27 mouse cellular contexts compared by ENCODE assay signal in genomic region chr8:94530643-94531042, GRCm38 (mm10). TPM values are rescaled to one million over a fixed set of nuclear protein-coding genes. Genes with fewer than 3 reads are reported as not detected.
DNase-seq lines count a peak whose midpoint lies in the region; ATAC-seq and TF ChIP-seq lines count a peak whose summit lies in the region.
"Had no signal": no experiment of that assay in that cellular context is flagged by ENCODE, and none has a peak within 500 bp of the region (broad histone marks: within the 10 kb centered on the region; RNA-seq: fewer than 3 reads in every experiment).

No protein-coding gene starts in this region.

- no peak overlapping the region for H3K4me2 ChIP-seq in lung, postnatal 0 days (replicated peaks; ENCODE audit: low read depth, low read length)
- no peak overlapping the region for H3K4me2 ChIP-seq in kidney, embryonic 15.5 days
- H3K4me2 ChIP-seq: heart, embryonic 13.5 days; hindbrain, embryonic 15.5 days had no signal

- no peaks in the 10 kb centered on the region for H3K36me3 ChIP-seq in lung, postnatal 0 days (ENCODE audit: insufficient read depth, low read length)
- H3K36me3 ChIP-seq in kidney, embryonic 15.5 days = no peaks in the 10 kb centered on the region
- H3K36me3 ChIP-seq: forebrain, embryonic 10.5 days; heart, embryonic 10.5 days; heart, embryonic 13.5 days; hindbrain, embryonic 15.5 days had no signal

- peak; percentile 21 for DNase-seq in lung, postnatal 0 days (ENCODE audit: low spot score)
- DNase-seq in lung, postnatal 25 days (ENCODE audit: low spot score) = no peak
- DNase-seq in gastrocnemius, postnatal 10 days = no peak
- DNase-seq in kidney, postnatal 25 days = no peak
- DNase-seq: adrenal gland, postnatal 10 days; adrenal gland, postnatal 36 days; cerebellum, adult 11 months; cerebellum, adult 2 months; cerebellum, adult 9-11 months; cerebellum, postnatal 36 days; forebrain, postnatal 0 days; gastrocnemius, adult 2 months; gastrocnemius, postnatal 25 days; heart, adult 2 months; heart, postnatal 14 days; heart, postnatal 4 days had no signal

- WGBS in lung, postnatal 0 days = 62% methylated on average over 4 of the region's 4 CpGs
- WGBS in bone marrow, adult 2 months = 34% methylated on average over 4 of the region's 4 CpGs
- WGBS in kidney, embryonic 15.5 days = 87% methylated on average over 4 of the region's 4 CpGs

- no peak overlapping the region for H3K9ac ChIP-seq in lung, postnatal 0 days (replicated peaks; ENCODE audit: low read depth)
- H3K9ac ChIP-seq in kidney, embryonic 15.5 days = no peak overlapping the region
- H3K9ac ChIP-seq: forebrain, postnatal 0 days; heart, embryonic 13.5 days; hindbrain, embryonic 15.5 days had no signal

- no peaks in the 10 kb centered on the region for H3K27me3 ChIP-seq in lung, postnatal 0 days (replicated peaks; ENCODE audit: insufficient read depth, low read length)
- H3K27me3 ChIP-seq in kidney, embryonic 15.5 days = peaks cover 38% of the 10 kb centered on the region

- TF ChIP-seq CTCF in lung, postnatal 0 days (IDR thresholded peaks at IDR 0.05) = no peak
- no peak for TF ChIP-seq CTCF in bone marrow, adult 2 months (IDR thresholded peaks at IDR 0.05; ENCODE audit: control insufficient read depth, insufficient read depth, low read length)

- TF ChIP-seq POLR2A in bone marrow, adult 2 months (IDR thresholded peaks at IDR 0.05; ENCODE audit: borderline replicate concordance, control insufficient read depth, low read depth, low read length) = no peak

- H3K4me1 ChIP-seq in lung, postnatal 0 days (ENCODE audit: insufficient read depth, low read depth, low read length) = no peaks in the 10 kb centered on the region
- peaks cover 4% of the 10 kb centered on the region; the same call in 1 of the 2 replicates for H3K4me1 ChIP-seq in bone marrow, adult 2 months (ENCODE audit: control insufficient read depth, insufficient read depth, low read length)
- H3K4me1 ChIP-seq in kidney, embryonic 15.5 days = peaks cover 32% of the 10 kb centered on the region

- ATAC-seq in lung, postnatal 0 days = no peak
- peak; percentile 58 for ATAC-seq in megakaryocyte, adult 5-6 weeks (ENCODE audit: poor library complexity, severe bottlenecking)
- no peak for ATAC-seq in kidney, embryonic 15.5 days (replicated peaks; ENCODE audit: low FRiP score)
- ATAC-seq in monocyte, adult 5-6 weeks (replicated peaks; ENCODE audit: insufficient number of reproducible peaks, low FRiP score, low TSS enrichment, poor library complexity, severe bottlenecking) = no peak
- ATAC-seq: activated CD4-positive, CD25-positive, alpha-beta regulatory T cell, adult 4 months; CD4-positive, CD25-positive, alpha-beta regulatory T cell, adult 4 months; forebrain, embryonic 14.5 days; forebrain, postnatal 0 days had no signal

- H3K27ac ChIP-seq in lung, postnatal 0 days (ENCODE audit: low read length) = no peak overlapping the region
- H3K27ac ChIP-seq in bone marrow, adult 2 months (ENCODE audit: control insufficient read depth, insufficient read depth, low read depth, low read length, poor library complexity) = peak overlapping the region; percentile 65; the same call in 1 of the 2 replicates
- no peak overlapping the region for H3K27ac ChIP-seq in kidney, embryonic 15.5 days
- H3K27ac ChIP-seq: forebrain, embryonic 10.5 days; gastrocnemius, adult 2 months; heart, adult 2 months; heart, embryonic 10.5 days; heart, embryonic 13.5 days; hindbrain, embryonic 15.5 days had no signal

- TF ChIP-seq EP300 in lung, postnatal 0 days (IDR thresholded peaks at IDR 0.05) = no peak

- H3K4me3 ChIP-seq in lung, postnatal 0 days (ENCODE audit: low read depth, low read length) = no peak overlapping the region
- no peak overlapping the region for H3K4me3 ChIP-seq in bone marrow, adult 2 months (replicated peaks; ENCODE audit: control insufficient read depth, low read depth, low read length)
- H3K4me3 ChIP-seq in kidney, embryonic 15.5 days (replicated peaks) = no peak overlapping the region
- H3K4me3 ChIP-seq: forebrain, embryonic 10.5 days; gastrocnemius, adult 2 months; heart, adult 2 months; heart, embryonic 10.5 days; heart, embryonic 13.5 days; hindbrain, embryonic 15.5 days had no signal

- H3K9me3 ChIP-seq in lung, postnatal 0 days (ENCODE audit: low read length) = no peaks in the 10 kb centered on the region
- H3K9me3 ChIP-seq in kidney, embryonic 15.5 days (replicated peaks) = no peaks in the 10 kb centered on the region
- H3K9me3 ChIP-seq: forebrain, embryonic 10.5 days; heart, embryonic 10.5 days; heart, embryonic 13.5 days; hindbrain, embryonic 15.5 days had no signal

RNA-seq across cellular contexts. Expression of gene Cpne2, which starts 2.1 kb away (rescaled TPM):
- 8.6 and 9.2 TPM in 2 replicates for polyA plus RNA-seq in lung, postnatal 0 days (2015; fragmentation: Nextera tagmentation; extraction: Ambion mirVana)
- 23.4 and 36.1 TPM in 2 replicates for polyA plus RNA-seq in bone marrow, adult 2 months (2011; ENCODE audit: insufficient read depth, insufficient read length, low replicate concordance, missing spikeins)
- 51.2 and 57.6 TPM in 2 replicates for total RNA-seq in megakaryocyte, adult 5-6 weeks (2015)
- 30.9 and 40.7 TPM in 2 replicates for total RNA-seq in megakaryocyte, adult 5-6 weeks (2017)
- 10 to 100 TPM; 21.5 to 23.8 TPM for total RNA-seq in gastrocnemius, postnatal 10 days (2021)
- 11.1 and 11.9 TPM in 2 replicates for polyA plus RNA-seq in kidney, embryonic 15.5 days (2015; fragmentation: Nextera tagmentation; extraction: Ambion mirVana)
- 6.0 to 7.8 TPM (median 6.9 TPM) in 3 replicates for total RNA-seq in monocyte, adult 5-6 weeks (2017)
